Mouse (Mus musculus): ENCODE data around the gene Arl16. TPM values are rescaled to one million over a fixed set of nuclear protein-coding genes. Genes with fewer than 3 reads are reported as not detected.

Arl16 gene
- total RNA-seq, 2 experiments from 2014 or later: 53.0 to 53.6 TPM

DNA sequence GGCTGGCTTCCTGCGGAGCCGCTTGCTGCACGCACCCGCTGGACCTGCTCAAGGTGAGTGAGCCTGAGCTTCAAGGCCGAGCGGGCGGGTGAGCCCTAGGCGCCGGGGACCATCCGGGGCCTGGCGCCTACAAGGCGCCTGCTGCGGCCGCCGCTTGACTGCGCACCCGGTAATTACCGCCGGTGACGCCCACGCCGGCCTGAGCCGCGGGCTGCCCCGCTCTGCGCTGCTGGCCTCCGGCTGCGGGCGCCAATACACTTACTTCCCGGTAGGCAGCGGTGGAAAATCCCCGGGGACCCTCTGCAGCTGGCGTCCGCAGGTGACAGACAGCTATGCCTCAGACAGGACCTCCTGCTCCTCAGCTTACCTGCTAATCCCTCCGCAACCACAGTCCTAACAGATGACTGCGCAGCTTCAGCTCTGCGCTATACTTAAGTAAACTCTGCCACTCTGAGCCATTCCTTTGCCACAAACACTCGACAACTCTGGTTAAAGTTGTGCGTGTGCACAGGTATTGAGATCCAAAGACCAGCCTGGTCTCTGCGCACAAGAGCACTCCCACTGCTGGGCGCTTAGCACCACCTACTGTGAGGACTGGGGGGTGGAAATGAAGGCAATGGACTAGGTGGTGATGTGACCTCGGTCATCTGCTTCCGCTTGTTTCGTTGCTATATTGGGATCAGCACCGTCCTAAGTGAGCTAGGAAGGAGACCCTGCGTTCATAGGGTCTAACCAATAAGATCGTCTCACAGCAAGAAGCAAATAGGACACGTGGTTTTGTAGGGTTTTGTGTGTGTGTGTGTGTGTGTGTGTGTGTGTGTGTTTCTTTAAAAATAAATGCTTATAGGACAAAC is 24.8 kb upstream of the Arl16 start:
- DNase-seq (ENCODE audit: low spot score in 2 of 2): peak in 1 of 2 experiments; percentile 21

DNA sequence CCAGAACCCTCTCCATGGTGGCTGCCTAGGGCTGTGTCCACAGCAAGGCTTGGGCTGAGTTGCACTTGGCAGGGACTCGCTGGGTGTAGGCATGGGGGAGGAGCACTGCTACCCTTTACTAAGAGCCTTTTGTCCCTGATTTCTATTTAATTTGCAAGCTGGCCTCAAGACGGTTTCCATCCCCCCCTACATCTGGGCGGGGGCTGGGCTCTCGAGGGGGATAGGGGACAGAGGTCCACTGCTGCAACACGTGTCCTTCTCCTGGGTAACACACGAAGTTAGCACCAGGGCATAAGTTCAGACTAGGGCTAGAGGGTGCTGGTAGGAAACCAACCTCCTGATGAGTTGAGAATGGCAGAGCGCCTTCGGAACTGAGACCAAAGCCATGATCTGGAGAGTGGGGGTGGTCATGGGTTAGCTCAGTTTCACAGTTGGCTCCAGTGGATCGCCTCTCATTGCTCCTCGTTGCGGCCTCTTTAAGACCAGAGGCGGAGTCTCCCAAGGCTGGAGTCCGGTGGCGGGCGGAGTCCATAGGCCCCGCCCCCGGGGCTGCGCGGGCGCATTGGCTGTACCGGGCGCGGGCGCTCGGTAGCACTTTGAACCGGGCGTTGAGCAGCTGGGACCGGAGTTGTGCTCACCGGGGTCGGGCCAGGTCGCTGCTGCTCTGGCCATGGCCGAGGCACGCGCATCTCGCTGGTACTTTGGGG is 24.1 kb upstream of the Arl16 start, which contains the start of gene Slc25a10:
Slc25a10 (plus strand) TSS at position 524 of the 707 bp plus-strand sequence.
- DNase-seq (ENCODE audit: low spot score in 2 of 2): peak; percentile 80 to 90

DNA sequence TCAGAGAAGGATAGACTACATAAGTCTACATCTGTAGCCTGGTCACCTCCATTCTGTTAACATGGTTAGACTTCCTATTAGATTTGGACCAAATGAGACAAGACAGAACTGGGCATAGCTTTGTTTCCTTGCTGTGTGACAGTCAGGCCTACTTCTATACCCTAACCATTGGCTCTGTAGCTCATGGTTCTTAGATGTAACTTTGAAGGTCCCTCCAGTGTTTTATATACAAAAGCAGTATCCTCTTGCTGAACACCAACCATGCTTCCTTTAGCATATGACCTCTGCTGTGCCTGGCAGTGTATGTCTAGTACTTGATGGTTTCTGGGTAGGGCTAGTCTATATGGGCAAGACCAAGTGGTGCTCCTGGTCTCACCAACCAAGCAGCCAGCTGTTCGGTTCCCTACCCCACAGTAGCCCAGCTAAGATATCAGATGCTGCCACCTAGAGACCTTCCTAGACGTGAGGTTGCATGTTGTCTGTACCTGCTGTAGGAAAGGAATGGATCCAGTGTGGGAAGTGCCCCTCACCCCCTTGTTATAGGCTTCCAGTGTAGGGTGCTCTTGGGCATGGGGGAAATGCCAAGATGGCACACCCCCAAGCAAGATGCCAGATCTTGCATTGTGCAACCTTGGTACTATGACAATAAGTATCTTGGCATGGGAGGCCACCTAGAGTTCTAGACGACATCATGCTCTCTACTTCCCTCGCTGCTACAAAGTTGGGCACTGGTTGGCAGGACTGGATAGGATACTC is 23.1 kb upstream of the Arl16 start:
- DNase-seq (ENCODE audit: low spot score in 2 of 2): no peak

DNA sequence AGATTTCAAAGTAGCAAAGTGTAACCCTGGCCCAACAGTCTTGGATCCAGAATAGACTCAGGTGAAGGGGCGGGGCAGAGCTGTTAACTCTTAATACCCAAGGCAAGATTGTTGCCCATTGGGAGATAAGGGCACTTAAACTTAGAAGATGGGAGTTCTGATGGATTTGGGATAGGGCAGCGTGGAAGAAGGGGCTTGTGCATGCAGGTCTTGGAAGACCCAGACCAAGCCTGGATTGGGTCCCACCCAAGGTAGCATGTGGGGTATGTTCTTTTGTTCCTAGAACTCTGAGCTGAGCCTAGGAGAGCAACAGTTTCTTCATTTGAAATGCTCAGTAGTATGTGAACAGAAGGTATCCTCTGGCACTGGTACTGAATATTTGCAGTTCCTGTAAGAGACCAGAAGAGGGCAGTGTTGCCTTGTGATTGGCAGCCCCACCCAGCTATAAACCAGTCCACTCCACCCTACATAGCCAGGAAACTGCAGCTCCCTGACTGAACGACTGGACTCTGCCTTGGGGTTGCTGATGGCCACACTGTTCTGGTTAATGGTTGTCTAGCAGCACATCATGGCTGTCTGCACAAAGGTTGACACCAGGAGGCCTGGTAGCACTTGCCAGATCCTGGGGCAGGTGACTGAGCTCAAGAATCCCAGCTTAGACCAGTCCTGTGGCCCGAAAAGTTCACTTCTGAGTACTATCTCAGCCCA is 21.8 kb upstream of the Arl16 start:
- peak; percentile 52 to 83 for DNase-seq (ENCODE audit: low spot score in 2 of 2)

DNA sequence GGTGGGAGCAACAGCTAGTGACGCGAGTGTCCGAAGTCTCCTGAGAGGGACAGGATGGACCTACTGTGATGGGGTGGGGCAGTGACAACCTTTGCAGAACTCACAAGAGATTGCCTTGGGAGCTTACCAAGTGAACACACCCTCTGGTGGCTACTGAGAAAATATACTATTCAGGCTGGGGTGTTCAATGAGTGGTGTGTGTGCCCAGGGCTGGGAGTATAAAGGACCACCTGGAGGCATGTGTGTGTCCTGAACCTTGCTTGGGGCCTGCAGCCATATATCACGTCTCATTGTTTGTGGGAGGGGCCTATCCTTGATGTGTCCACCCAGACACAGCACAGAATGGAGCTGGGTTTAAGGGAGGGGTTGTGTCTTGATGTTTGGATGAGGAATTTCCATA is 21.1 kb upstream of the Arl16 start:
- DNase-seq (ENCODE audit: low spot score in 2 of 2): no peak

DNA sequence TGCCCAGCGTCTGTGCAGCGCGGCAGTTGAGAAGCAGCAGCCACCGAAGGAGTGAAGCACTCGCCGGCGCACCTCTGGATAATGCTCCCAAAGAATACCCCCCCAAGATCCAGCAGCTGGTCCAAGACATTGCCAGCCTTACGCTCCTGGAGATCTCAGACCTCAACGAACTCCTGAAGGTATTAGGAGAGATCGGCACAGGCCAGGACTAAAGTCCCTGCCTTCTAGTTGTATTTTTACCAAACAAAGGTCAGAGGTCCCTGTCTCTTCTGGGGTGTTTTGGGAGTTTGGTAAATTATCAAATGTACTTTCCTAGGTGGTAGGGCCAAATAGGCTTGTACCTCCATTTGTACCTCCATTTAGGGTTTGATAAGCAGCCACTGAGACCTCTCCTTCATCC is 17.8 kb upstream of the Arl16 start:
- DNase-seq (ENCODE audit: low spot score in 2 of 2): no peak

DNA sequence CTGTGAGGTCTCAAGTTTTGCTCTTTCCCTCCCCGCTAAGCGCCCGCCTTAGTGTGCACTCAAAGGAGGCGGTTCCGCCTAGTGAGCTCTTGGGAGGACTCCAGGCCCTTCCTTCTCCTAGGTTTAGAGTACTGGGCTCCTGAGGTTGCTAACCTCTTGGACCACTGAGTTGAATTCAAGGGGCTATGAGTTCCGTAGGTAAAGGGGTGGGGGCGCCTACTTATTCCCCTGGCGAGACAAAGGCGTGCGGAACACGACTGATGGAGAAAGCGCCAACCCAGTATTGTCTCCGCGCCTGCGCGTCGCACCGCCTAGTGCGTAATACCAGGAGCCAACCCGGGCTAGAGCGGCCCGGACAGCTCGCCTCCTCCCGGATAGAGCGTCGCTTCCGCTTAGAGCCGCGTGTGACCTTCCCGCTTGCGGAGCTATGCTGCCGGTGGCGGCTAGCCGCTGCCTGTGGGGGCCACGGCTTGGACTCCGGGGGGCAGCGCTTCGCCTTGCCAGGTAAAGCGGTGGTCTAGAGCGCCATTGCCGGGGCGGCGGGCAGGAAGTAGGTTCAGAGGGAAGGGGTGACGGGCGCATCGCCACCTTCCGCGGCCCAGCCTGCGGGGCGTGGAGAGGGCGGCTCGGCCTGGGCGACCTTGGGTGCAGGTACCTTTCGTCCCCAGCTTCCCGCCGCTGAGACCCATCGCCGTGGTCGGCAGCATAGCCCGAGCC is 17.0 kb upstream of the Arl16 start, which contains the start of gene Mrpl12:
Mrpl12 (plus strand) TSS at position 349 of the 717 bp plus-strand sequence.
- DNase-seq (ENCODE audit: low spot score in 2 of 2): peak; percentile 89 to 93

DNA sequence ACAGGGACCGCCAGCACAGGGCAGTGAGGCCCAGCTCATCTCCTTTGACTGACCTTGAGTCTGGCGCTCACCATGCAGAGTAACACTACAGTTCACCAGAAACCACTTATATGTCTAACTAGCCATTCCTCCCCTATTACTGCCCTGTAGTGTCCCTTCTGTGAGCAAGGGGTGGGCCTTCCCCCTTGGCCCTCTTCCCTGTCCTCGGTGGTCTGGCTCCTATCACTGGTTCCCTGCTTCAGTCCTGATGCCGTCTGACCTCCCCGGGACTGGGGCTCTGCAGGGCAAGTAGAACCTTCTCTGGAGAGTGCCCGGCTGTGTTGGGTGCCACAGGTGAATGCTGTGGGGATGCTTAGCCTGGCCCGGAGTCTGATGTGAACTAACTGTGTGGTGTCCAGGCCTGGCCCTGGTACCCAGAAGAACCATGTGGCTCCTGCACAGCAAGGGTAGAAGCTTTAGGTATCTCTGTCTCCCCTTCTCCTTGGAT is 16.1 kb upstream of the Arl16 start:
- DNase-seq (ENCODE audit: low spot score in 2 of 2): no peak

DNA sequence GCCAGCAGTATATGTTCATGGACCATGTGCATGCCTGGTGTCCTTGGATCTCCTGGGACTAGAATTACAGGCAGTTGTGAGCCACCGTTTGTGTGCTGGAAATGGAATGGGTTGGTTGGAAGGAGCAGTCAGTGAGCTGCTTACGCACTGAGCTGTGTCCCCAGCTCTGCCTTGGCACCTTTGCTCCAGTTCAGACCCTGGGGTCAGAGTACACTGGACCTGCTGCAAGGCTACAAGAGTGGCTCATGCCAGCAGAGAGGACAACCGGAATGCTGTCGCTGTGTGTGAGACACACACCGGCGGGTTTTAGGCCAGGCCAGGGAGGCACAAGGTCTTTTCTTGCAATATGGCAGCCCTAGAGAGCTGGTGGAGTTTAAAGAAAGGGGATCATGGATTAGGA is 4.6 kb upstream of the Arl16 start:
- no peak for DNase-seq (ENCODE audit: low spot score in 2 of 2)

DNA sequence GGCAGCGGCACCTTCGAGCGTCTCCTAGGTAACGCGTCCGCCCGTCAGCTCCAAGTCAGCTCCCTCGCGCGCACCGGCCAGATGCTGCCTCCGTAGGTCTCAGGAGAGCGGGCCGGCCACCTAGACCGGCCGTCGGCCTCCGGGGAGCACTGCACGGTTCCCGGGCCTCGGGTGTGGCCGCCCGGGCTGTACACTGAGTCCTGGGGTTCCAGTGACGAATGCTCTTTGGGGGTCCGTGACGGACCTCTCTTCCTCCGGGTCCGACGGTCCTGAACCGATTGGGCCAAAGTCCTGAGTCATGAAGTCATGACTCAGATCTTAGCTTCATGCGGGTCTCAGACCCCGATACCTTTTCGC is 307 bp upstream of the Arl16 start:
- no peak for DNase-seq (ENCODE audit: low spot score in 2 of 2)

DNA sequence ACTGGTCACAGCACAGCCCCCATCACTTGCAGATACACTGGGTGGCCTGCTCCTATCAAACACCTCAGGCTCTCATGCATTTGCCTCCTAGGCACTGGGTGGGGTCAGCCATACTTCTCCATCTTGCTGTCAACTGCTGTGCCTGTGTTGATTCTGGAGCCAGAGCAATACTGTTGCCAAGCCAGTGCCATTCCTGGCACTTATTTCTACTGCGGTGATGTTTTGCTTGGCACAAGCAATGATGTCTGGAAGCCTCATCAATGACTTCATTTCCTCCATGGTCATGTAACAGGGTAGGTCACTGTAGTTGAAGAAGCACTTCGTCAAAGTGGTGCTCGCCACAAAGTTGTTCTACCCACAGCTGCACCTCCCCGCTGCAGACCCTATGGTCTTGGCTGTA is 1.9 kb downstream of the Arl16 start:
- DNase-seq (ENCODE audit: low spot score in 2 of 2): no peak

DNA sequence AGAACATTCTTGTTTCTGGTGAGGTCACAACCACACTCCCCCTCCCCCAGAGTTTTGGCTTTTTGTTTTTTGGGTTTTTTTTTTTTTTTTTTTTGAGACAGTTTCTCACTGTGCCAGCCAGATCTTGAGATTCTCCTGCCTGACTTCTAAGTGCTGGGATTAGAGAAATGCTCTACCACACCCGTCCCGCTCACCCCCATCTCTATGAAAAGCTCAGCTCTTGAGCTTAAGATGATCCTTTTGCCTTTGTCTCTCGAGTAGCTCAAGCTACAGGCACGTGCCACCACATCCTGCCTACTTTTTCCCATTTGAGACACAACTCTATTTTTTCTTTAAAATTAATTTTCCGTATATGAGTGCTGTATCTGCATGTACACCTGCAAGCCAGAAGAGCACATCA is 3.0 kb downstream of the Arl16 start:
- DNase-seq (ENCODE audit: low spot score in 2 of 2): no peak

DNA sequence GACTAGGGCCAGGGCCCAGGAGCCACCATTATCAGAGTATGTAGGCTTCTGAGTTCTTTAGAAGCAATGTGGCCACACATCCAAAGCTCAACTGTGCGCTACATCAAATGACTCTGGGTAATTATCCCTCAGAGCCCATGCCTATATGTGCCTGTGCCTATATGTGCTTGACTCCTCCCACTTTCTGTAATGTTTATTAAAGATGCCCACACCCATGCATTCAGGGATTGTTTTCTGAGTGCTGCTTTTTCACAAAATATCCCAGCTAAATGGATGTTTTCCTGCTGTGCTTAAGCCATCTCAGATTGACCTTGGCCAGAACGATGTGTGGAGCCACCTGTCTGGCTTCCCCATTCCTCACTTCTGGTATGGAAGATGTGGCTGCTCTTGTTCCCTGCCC is 3.9 kb downstream of the Arl16 start:
- DNase-seq (ENCODE audit: low spot score in 2 of 2): no peak

DNA sequence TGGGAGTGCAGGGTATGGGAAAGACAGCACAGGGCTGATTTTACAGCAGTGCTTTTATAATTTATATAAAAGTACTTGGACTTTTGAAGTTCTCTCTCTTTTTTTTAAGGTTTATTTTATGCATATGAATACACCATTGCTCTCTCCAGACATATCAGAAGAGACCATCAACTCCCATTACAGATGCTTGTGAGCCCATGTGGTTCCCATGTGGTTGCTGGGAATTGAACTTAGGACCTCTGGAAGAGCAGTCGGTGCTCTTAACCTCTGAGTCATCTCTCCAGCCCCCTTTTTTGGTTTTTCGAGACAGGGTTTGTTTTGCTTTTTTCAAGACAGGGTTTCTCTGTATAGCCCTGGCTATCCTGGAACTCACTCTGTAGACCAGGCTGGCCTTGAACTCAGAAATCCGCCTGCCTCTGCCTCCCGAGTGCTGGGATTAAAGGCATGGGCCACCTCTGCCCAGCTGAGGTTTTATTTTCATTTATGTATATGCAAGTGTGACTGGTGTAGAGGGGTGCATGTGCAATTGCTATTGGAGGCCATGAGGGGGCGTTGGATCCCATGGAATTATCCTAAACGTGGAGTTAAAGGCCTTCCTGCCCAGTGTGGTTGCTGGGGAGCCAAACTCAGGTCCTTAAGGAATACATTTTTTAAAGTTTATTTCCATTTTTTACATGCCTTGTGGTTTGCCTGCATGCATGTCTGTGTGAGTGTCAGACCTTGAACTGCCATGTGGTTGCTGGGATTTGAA is 8.4 kb downstream of the Arl16 start:
- DNase-seq (ENCODE audit: low spot score in 2 of 2): no peak

DNA sequence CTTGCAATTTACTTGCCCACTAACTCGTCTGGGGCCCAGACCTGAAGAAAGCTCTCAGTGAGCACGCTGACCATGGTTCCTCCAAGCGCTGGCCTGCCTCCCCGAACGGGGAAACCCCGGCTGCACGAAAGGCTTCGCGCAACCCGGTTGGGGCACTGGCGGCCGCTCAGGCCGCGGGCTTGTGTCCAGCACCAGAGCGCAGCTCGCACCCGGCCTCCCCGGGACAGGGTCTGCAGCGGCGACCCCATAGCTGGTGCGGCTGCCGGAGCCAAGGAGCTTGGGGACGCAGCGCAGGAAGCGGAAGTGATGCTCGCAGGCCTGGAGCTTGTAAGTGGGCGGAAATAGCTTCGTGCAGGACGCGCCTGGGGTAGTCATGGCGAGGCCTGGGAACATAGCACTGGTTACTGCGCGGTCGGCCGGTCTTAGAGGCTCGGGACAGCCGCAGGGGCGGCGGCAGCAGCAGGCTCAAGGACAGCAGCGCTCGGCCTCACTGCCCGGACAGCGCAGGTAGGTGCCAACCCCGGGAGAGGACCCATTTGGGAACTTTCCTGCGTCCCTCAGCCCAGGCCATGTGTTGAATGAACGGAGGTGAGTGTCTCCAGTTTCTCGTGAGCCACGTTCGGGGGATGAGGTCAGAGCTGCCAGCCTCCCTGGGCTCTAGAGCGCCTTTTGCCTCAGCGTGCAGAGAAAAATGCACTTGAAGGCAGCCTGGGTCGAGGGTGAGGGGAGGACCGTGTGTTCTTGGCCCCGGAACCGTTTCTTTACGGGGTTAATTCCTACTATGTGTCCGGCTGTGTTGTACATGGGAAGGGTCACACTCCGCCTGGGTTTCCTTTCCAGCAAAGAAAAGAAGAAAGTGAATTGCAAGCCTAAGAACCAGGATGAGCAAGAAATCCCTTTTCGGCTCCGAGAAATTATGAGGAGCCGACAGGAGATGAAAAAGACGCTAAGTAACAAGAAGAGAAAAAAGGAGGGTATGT is 9.3 kb downstream of the Arl16 start, which contains the start of the genes Oxld1 and Ccdc137:
Oxld1 (minus strand) TSS at position 297 of the 980 bp plus-strand sequence.
Ccdc137 (plus strand) TSS at position 344 of the 980 bp plus-strand sequence.
- DNase-seq (ENCODE audit: low spot score in 2 of 2): peak; percentile 68 to 82

DNA sequence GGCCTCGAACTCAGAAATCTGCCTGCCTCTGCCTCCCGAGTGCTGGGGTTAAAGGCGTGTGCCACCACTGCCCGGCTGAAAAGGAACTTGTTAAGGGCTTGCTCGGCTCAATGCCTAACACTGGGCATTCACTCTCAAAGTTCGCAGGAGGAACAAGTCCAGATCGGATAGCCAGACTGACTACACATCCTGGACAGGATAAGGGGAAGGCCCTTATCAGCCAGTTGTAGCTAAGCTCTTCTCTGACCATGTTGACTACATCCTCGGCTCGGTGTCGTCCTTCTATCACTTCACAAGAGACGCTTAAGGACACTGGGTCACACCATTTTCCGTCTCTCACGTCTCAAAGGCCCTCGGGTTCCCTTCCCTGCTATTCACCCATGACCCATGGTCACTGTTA is 10.0 kb downstream of the Arl16 start:
- DNase-seq (ENCODE audit: low spot score in 2 of 2): no peak

DNA sequence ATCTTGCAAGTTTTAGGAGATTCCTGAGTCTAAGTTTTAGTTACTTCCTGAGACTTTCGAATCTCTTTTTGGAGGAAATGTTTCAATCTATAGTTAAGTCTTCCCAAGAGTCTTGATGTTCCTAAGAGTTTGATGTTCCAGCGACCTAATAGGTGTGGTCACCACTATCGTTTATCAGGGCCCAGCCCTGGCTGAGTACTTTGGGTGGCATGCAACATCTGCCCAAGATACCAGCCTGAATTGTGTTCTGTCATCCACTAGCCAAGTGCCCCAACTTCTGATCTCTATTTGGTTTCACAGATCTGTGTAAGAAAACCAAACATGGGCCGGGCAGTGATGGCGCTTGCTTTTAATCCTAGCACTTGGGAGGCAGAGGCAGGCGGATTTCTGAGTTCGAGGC is 12.0 kb downstream of the Arl16 start:
- no peak for DNase-seq (ENCODE audit: low spot score in 2 of 2)

DNA sequence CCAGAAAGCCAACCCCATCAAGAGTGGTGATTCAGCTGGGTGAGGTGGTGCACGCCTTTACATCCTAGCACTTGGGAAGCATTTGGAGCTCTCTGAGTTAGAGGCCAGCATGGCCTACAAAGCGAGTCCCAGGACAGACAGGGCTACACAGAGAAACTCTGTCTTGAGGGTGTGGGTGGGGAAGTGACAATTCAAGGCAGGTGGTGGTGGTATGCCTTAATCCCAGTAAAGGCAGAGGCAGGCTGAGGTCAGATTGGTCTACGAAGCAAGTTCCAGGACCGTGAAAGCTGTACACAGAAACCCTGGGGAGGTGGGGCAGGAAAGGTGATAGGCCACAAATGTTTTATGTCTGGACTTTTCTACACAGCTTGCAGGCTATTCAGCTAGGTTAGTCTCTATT is 12.4 kb downstream of the Arl16 start:
- DNase-seq (ENCODE audit: low spot score in 2 of 2): no peak
